Mouse (Mus musculus): ENCODE data around the gene Lypd3.
"Not testable (repeated sequence)": the region's sequence is repeated elsewhere in the genome, so short reads cannot be mapped to it uniquely, and the experiment has no call there.

Lypd3 gene

DNA sequence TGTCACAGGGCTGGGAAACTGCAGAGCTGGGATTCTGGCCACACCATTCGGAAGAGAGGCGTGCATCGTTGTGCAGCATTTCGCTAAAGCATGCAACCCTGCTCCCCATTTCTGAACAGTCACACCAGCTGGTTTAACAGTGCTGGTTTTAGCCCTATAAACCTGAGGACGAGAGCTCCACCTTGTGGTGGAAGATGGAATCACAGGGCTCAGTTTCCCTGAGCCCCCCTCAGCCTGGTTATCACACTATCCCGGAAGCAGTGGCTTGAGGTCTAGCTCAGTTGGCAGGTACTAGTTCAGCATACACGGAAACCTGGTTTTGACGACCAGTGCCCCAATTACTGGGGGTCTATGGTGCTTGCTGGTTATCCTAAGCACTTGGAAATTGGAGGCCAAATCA lies 26.2 kb downstream of the Lypd3 start:
- peak; percentile 83 for DNase-seq (ENCODE audit: low read depth)

DNA sequence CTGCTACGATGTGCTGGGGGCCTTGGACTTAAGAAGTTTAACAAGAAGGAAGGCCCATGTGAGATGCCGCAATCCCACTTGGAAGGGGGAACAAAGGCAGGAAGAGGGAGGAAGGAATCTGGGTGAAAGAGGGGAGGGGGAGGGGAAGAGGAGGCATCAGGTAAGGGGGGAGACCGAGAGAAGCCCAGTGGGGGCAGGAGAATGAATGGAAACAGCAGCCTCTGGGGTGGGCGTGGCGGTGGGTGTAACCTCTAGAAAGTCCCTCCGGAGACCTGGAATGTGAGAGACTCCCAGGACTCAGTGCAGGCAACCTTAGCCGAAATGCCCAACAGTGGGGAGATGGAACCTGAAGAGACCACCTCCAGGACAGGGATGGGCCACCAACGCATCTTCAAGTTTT lies 28.0 kb downstream of the Lypd3 start:
- no peak for DNase-seq (ENCODE audit: low read depth)

DNA sequence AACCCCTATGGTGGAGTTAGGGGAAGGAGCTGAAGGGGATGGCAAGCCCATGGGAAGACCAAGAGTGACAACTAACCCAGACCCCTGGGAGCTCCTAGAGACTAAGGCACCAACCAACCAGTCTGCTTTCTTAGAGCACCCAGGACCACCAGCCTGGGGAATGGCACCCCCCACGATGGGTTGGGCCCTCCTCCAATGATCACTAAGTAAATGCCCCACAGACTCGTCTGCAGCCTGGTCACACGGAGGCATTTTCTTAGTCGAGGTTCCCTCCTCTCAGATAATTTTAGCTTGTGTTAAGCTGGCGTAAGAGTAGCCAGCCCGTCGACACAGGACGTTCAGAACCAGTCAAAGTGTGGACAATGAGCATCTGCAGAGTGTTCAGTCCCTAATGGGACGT lies 28.6 kb downstream of the Lypd3 start:
- no peak for DNase-seq (ENCODE audit: low read depth)

DNA sequence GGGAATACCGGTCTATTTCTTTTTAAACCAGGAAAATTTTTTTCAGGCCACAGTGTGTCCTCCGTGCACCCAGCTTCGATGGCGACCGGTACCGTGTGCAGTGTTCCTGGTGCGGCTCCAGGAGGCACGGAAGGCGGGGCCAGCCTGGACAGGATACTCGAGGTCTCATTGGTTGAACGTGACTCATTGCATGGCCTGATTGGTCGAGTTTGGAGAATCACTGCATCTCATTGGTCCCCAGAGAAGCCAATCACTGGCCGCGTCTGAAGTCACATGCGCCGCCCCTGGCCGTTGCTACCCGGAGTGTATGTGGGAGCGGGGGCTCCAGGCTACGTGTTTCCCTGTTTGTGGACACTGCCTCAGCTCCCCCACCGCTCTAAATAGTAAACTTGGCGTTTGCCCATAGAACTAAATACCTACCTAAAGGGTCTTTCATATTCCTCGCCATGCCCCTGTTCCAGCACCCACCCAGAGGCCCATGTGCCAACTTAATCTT lies 35.6 kb downstream of the Lypd3 start:
- DNase-seq (ENCODE audit: low read depth) = no peak

DNA sequence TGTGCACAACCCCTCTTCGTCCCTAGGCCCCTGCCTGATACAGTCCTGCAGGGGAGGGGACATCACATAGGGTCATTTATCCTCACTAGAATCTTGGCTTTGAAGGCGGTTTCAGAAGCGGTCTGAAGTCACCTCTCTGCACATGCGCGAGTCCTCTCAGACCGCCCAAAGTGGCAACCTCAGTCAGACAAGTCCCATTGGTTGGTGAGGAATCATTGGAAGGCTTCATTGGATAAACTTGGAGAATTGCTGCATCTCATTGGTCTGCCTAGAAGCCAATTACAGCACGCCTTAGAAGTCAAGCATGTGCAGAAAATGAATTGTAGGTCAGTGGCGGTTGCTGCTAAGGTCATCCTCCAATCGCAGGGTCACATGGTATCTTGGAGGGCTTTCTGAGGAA lies 40.2 kb downstream of the Lypd3 start, which contains the start of gene Tex101:
Gene Tex101 (minus strand): TSS at position 101 of the 400 bp plus-strand sequence.
- DNase-seq (ENCODE audit: low read depth) = no peak

DNA sequence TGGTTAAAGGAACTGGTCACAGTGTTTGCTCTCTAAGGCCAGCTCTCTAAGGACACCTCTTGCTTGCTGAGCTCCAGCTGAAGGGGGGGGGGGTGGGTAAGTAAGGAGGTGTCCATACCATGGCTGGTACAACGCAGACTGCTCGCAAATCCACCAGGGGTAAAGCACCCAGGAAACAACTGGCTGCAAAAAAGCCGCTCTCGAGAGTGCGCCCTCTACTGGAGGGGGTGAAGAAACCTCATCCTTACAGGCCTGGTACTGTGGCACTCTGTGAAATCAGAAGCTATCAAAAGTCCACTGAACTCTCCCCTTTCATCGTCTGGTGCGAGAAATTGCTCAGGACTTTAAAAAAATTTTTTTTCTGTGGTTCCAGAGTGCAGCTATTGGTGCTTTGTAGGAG lies 47.8 kb downstream of the Lypd3 start:
- DNase-seq (ENCODE audit: low read depth) = not testable (repeated sequence)

DNA sequence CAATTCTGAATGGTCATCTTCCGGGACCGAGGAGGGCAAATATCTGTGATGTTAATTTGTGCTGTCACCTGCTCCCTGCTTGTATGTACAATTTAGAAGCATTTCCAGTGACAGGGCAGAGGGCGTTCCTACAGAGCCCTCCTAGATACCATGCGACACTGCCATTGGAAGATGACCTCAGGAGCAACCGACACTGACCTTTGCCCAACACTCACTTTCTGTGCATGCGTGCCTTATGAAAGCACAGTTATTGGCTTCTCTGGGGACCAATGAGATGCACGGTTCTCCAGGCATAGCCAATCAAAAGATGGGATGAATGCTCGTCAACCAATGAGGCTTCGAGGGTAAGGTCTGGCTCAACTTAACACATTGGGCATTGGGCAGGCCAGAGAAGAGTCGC lies 51.2 kb downstream of the Lypd3 start:
- not testable (repeated sequence) for DNase-seq (ENCODE audit: low read depth)
